Mouse (Mus musculus) heart, postnatal 36 days (tissue): ENCODE measurements at regions not wholly inside any gene's neighbourhood (a gene's known extent, or its start where the extent isn't known, plus 50 kb on each side); places are given as distances from the start of the nearest gene placed in this dataset.

Source experiments
- DNase-seq, 2 experiments: peaks; one replicate each; pipeline ENCODE4 v3.0.0; 2021 to 2022
- intact Hi-C: fragments of 180-260 bp; cut with DNase I; formaldehyde crosslinking; loops from one replicate; pipeline ENCODE4 v1.15.1; 2025

- no peak for DNase-seq
- intact Hi-C loops: no loop called here
Observed at GRCm38 (mm10) chr14:111212929-111213657, 458.1 kb upstream of the Slitrk6 start.

- intact Hi-C loops: no loop called here
- DNase-seq: no peak
Observed at GRCm38 (mm10) chr14:111226926-111227325, 448.0 kb upstream of the Slitrk5 start.

GRCm38 (mm10) chr14:111239121-111239520 is 435.8 kb upstream of the Slitrk5 start:
- intact Hi-C loops: no loop called here
- no peak for DNase-seq

- peak in 1 of 2 experiments; percentile 1 for DNase-seq
- intact Hi-C loops: no loop called here
Observed at GRCm38 (mm10) chr14:111249347-111249946, 425.4 kb upstream of the Slitrk5 start.

- intact Hi-C loops: no loop called here
- DNase-seq: no peak
Observed at GRCm38 (mm10) chr14:111253190-111253589, 421.7 kb upstream of the Slitrk5 start.

- intact Hi-C loops: no loop called here
- DNase-seq: no peak
Observed at GRCm38 (mm10) chr14:111261696-111262095, 413.2 kb upstream of the Slitrk5 start.

GRCm38 (mm10) chr14:111270239-111270638 is 404.7 kb upstream of the Slitrk5 start:
- DNase-seq: no peak
- intact Hi-C loops: no loop called here

GRCm38 (mm10) chr14:111281354-111281753 is 393.5 kb upstream of the Slitrk5 start:
- intact Hi-C loops: no loop called here

GRCm38 (mm10) chr14:111283681-111284461 is 391.0 kb upstream of the Slitrk5 start:
- intact Hi-C loops: no loop called here
- no peak for DNase-seq

More at GRCm38 (mm10) chr14:111281354-111281753, 393.5 kb upstream of the Slitrk5 start:
- DNase-seq: no peak

GRCm38 (mm10) chr14:111285981-111286380 is 388.9 kb upstream of the Slitrk5 start:
- intact Hi-C loops: no loop called here
- DNase-seq: no peak

- DNase-seq: no peak
- intact Hi-C loops: no loop called here
Observed at GRCm38 (mm10) chr14:111295521-111295920, 379.4 kb upstream of the Slitrk5 start.

GRCm38 (mm10) chr14:111297796-111298195 is 377.1 kb upstream of the Slitrk5 start:
- intact Hi-C loops: no loop called here
- DNase-seq: no peak

- DNase-seq: no peak
- intact Hi-C loops: no loop called here
Observed at GRCm38 (mm10) chr14:111330570-111330969, 344.3 kb upstream of the Slitrk5 start.

GRCm38 (mm10) chr14:111353518-111353917 is 321.4 kb upstream of the Slitrk5 start:
- no peak for DNase-seq
- intact Hi-C loops: no loop called here

GRCm38 (mm10) chr14:111396803-111397202 is 278.1 kb upstream of the Slitrk5 start:
- intact Hi-C loops: no loop called here
- DNase-seq: no peak

GRCm38 (mm10) chr14:111400809-111401208 is 274.1 kb upstream of the Slitrk5 start:
- no peak for DNase-seq
- intact Hi-C loops: no loop called here

- intact Hi-C loops: no loop called here
- DNase-seq: no peak
Observed at GRCm38 (mm10) chr14:111402538-111402937, 272.4 kb upstream of the Slitrk5 start.

- intact Hi-C loops: no loop called here
Observed at GRCm38 (mm10) chr14:111403555-111403954, 271.3 kb upstream of the Slitrk5 start.

GRCm38 (mm10) chr14:111413543-111413942 is 261.4 kb upstream of the Slitrk5 start:
- intact Hi-C loops: no loop called here
- DNase-seq: no peak

More at GRCm38 (mm10) chr14:111403555-111403954, 271.3 kb upstream of the Slitrk5 start:
- DNase-seq: peak in 1 of 2 experiments; percentile 2

GRCm38 (mm10) chr14:111418531-111418930 is 256.4 kb upstream of the Slitrk5 start:
- intact Hi-C loops: no loop called here
- no peak for DNase-seq

GRCm38 (mm10) chr14:111429101-111429857 is 245.6 kb upstream of the Slitrk5 start:
- DNase-seq: no peak
- intact Hi-C loops: no loop called here
